Mouse (Mus musculus) liver, adult 10 weeks (tissue): Measurements from ENCODE around the gene Rbm25. TPM values are rescaled to one million over a fixed set of nuclear protein-coding genes. Genes with fewer than 3 reads are reported as not detected.

Experiments
- polyA plus RNA-seq: library from polyadenylated mRNA; stranded (reverse); fragments of 350-450 nt; fragmentation: Illumina TruSeq; extraction: RNeasy Lipid Tissue Mini Kit (QIAGEN cat#74804); gene quantifications from one replicate; pipeline ENCODE4 v1.2.3, GENCODE M21; 2014; ENCODE audit warnings: low read depth, low replicate concordance

Gene Rbm25
- 95.6 TPM for polyA plus RNA-seq

GRCm38 (mm10) chr12:83630936-83631335 is at the start of gene Rbm25:
TSS of gene Rbm25 (plus strand) at chr12:83631236.

GRCm38 (mm10) chr12:83597025-83597501 is 34.0 kb upstream of the Rbm25 start, which contains the start of gene Zfyve1:
TSS of gene Zfyve1 (minus strand) at chr12:83597222.

GRCm38 (mm10) chr12:83687934-83688315 is 56.9 kb downstream of the Rbm25 start, which contains the start of gene Psen1:
TSS of gene Psen1 (plus strand) at chr12:83688152.

Other genes with a start within 250 kb of the Rbm25 start
- gene Dpf3, start 143.5 kb upstream of the Rbm25 start, polyA plus RNA-seq = 2.6 TPM
- gene Dcaf4, start 110.8 kb upstream of the Rbm25 start, polyA plus RNA-seq = 0.64 TPM
- gene Zfyve1, start 34.0 kb upstream of the Rbm25 start, polyA plus RNA-seq = 13.9 TPM
- 14.8 TPM for gene Psen1, start 56.9 kb downstream of the Rbm25 start, polyA plus RNA-seq
- gene Papln, start 132.4 kb downstream of the Rbm25 start, polyA plus RNA-seq = not detected